Mouse (Mus musculus) small intestine, adult 2 months (tissue): ENCODE data around the gene Zfp423.

ENCODE experiments used
- CTCF ChIP-seq: fragments of 200-500 bp; IDR thresholded peaks from 2 replicates; pipeline ENCODE4 v1.5.1; 2012; ENCODE audit warnings: low read depth, mild to moderate bottlenecking, control low read depth, inconsistent platforms, low read length, moderate library complexity, mixed read lengths; ENCODE audit not compliant: insufficient replicate concordance, insufficient read length; ENCODE audit errors: extremely low read depth
- POLR2A ChIP-seq: fragments of 200-500 bp; IDR thresholded peaks from 2 replicates; pipeline ENCODE4 v1.6.1; 2012; ENCODE audit warnings: low read depth, mild to moderate bottlenecking, control low read depth, inconsistent platforms, low read length, moderate library complexity

GRCm38 (mm10) chr8:87831567-87831966 is 127.8 kb downstream of the Zfp423 start:
- TF ChIP-seq POLR2A, result no peak
- no peak for TF ChIP-seq CTCF
